Mouse (Mus musculus): ENCODE data around the gene Pecam1. TPM values are rescaled to one million over a fixed set of nuclear protein-coding genes. Genes with fewer than 3 reads are reported as not detected.

The Pecam1 gene
- polyA plus RNA-seq, 1 experiment from 2014 or later, result 22.3 TPM

DNA sequence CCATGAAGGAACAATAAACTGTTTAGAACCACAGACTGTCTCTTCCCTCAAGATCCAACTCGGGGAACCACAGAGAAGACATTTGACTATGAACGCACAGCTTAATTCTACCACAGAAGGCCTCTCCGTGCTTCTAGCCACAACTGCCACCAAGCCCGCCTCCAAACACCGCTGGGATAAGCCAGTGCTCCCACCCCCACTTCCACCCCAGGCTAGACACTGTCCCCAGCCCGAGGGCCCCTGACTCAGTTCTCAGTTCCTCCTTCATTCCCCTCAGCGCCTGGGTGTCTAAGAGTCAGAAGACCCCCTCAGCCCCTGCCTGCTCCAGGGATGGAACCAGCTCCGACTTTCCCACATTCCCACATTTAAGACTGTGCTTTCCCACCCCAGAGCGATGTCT lies 48.8 kb downstream of the Pecam1 start:
- Histone ChIP-seq H3K9me3 (replicated peaks) (no peaks in the 10 kb centered on the region), H3K9ac (no peak overlapping the region), H3K27me3 (no peaks in the 10 kb centered on the region), H3K4me3 (no peak overlapping the region), H3K27ac (no peak overlapping the region), H3K36me3 (no peaks in the 10 kb centered on the region), H3K4me2 (replicated peaks) (no peak overlapping the region), H3K4me1 (no peaks in the 10 kb centered on the region)
- WGBS, result 69% methylated on average over 9 of the region's 9 CpGs
- no peak for ATAC-seq (ENCODE audit: low FRiP score)

DNA sequence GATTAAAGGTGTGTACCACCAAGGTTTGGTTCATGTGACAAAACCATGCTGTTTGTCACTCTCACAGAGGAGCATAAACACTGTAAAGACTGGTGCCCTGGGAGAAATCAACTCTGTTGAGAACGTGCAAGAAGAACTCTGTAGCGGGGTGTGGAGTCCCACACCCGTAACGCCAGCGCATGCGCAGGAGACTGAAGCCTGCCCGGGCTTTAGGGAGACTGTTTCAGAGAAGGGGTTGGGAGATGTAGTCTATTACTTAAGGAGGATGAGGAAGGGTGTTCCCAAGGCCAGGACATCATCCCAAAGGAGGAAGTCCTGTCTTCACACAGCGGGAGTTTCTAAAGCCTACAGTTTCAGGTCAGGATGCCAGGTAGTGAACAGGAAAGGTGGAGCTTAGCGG lies 51.3 kb downstream of the Pecam1 start:
- Histone ChIP-seq H3K27me3 (no peaks in the 10 kb centered on the region), H3K9me3 (replicated peaks) (no peaks in the 10 kb centered on the region), H3K4me3 (no peak overlapping the region), H3K27ac (no peak overlapping the region), H3K9ac (no peak overlapping the region), H3K36me3 (no peaks in the 10 kb centered on the region), H3K4me2 (replicated peaks) (no peak overlapping the region), H3K4me1 (no peaks in the 10 kb centered on the region)
- 93% methylated on average over 9 of the region's 9 CpGs for WGBS
- ATAC-seq (ENCODE audit: low FRiP score), result no peak

DNA sequence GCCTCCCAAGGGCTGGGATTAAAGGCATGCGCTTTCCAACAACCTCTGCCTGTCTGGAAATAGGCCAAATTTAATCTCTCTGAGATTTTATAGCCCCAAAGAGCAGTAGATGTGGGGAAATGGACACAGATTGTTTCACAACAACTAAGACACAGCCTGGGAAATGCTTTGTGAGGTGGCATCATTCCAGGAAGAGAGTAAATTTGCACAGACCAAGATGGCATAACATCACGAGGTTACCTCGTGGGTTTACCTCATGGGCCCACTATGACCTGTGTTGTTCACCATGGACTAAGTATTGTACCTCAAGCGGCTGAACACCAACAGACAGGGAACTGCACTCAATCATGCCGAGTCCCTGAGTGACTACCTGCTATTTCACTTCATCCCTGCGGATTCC lies 52.1 kb downstream of the Pecam1 start:
- Histone ChIP-seq H3K27ac (no peak overlapping the region), H3K9me3 (replicated peaks) (no peaks in the 10 kb centered on the region), H3K4me3 (no peak overlapping the region), H3K4me2 (replicated peaks) (no peak overlapping the region), H3K36me3 (no peaks in the 10 kb centered on the region), H3K9ac (no peak overlapping the region), H3K4me1 (no peaks in the 10 kb centered on the region), H3K27me3 (no peaks in the 10 kb centered on the region)
- WGBS, result 92% methylated on average over 6 of the region's 6 CpGs
- no peak for ATAC-seq (ENCODE audit: low FRiP score)

DNA sequence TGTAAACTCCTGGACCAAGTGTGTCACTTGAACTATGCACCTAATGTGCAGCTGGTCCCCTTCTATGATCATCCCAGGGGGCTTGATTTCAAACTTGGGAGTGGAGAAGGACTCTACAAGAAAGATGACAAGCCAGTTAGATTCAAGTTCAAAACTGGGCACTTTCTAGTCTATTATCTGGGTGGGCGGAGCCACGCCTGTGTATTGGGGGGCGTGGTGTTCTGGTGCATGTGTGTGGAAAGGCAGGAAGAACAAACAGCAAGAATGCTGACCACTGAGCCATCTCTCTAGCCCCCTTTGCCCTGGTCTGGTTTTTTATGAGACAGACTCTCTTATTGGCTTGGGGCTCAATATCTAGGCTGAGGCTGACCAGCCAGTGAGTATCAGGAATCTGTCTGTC lies 54.5 kb downstream of the Pecam1 start:
- no peaks in the 10 kb centered on the region for H3K4me1 ChIP-seq
- H3K4me3 ChIP-seq, result no peak overlapping the region
- ATAC-seq (ENCODE audit: low FRiP score), result no peak
- H3K4me2 ChIP-seq (replicated peaks), result no peak overlapping the region
- no peak overlapping the region for H3K27ac ChIP-seq
- H3K36me3 ChIP-seq, result no peaks in the 10 kb centered on the region
- H3K9me3 ChIP-seq (replicated peaks), result no peaks in the 10 kb centered on the region
- WGBS, result 93% methylated on average over 3 of the region's 3 CpGs
- no peak overlapping the region for H3K9ac ChIP-seq
- H3K27me3 ChIP-seq, result no peaks in the 10 kb centered on the region

GRCm38 (mm10) chr11:106692890-106693289 lies 57.5 kb downstream of the Pecam1 start:
- H3K27ac ChIP-seq, result no peak overlapping the region
- no peaks in the 10 kb centered on the region for H3K4me1 ChIP-seq
- H3K27me3 ChIP-seq, result no peaks in the 10 kb centered on the region
- no peaks in the 10 kb centered on the region for H3K36me3 ChIP-seq
- ATAC-seq (ENCODE audit: low FRiP score), result no peak
- no peak overlapping the region for H3K4me3 ChIP-seq
- no peaks in the 10 kb centered on the region for H3K9me3 ChIP-seq (replicated peaks)
- no peak overlapping the region for H3K9ac ChIP-seq
- WGBS, result 75% methylated on average over 4 of the region's 4 CpGs
- no peak overlapping the region for H3K4me2 ChIP-seq (replicated peaks)

DNA sequence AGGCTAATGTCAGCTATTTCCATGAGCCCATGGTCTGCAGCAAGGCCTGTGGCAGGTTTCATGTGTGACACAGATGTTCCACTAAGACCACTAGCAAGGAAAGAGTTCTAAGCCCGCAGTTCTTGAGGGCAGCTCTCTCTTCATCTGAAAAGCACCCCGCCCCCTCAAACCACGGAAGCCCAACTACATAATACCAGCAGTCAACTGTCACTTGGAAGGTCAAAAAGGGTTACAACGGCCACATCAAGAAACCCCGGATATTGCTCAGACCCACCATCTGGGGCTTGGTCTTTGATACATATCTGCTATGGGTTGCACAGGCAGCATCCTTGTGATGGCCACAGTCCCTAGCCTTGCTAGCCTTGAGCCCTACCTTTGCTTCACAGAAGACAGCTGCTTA lies 62.1 kb downstream of the Pecam1 start:
- H3K36me3 ChIP-seq, result no peaks in the 10 kb centered on the region
- H3K9me3 ChIP-seq (replicated peaks), result no peaks in the 10 kb centered on the region
- no peak overlapping the region for H3K9ac ChIP-seq
- H3K4me2 ChIP-seq (replicated peaks), result no peak overlapping the region
- no peak for ATAC-seq (ENCODE audit: low FRiP score)
- 80% methylated on average over 5 of the region's 5 CpGs for WGBS
- no peak overlapping the region for H3K4me3 ChIP-seq
- no peak overlapping the region for H3K27ac ChIP-seq
- H3K27me3 ChIP-seq, result no peaks in the 10 kb centered on the region
- no peaks in the 10 kb centered on the region for H3K4me1 ChIP-seq

- H3K4me3 ChIP-seq, result no peak overlapping the region
- 92% methylated on average over 9 of the region's 9 CpGs for WGBS
- H3K9me3 ChIP-seq (replicated peaks), result no peaks in the 10 kb centered on the region
- H3K4me1 ChIP-seq, result no peaks in the 10 kb centered on the region
- H3K4me2 ChIP-seq (replicated peaks), result no peak overlapping the region
- H3K36me3 ChIP-seq, result no peaks in the 10 kb centered on the region
- no peak overlapping the region for H3K9ac ChIP-seq
- H3K27me3 ChIP-seq, result no peaks in the 10 kb centered on the region
- H3K27ac ChIP-seq, result no peak overlapping the region
- ATAC-seq (ENCODE audit: low FRiP score), result no peak
Observed at GRCm38 (mm10) chr11:106687293-106687692, 63.1 kb downstream of the Pecam1 start.

DNA sequence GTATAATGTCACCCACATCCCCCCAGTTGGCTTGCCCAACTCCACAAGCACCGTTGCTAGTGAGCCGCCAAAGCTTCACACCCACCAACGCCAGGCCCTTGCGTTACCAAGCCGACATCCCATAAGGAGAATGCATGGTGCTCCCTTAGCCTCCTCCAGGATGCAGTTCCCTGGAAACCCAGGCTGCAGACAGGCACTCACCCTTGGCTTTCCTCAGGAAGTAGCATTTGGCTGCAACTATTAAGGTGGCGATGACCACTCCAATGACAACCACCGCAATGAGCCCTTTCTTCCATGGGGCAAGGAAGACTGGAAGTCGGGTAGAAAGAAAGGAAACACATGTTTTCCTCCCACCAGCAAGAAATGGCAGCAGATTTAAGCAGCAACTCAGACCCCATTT lies 66.4 kb downstream of the Pecam1 start:
- H3K36me3 ChIP-seq, result no peaks in the 10 kb centered on the region
- no peaks in the 10 kb centered on the region for H3K9me3 ChIP-seq (replicated peaks)
- no peak overlapping the region for H3K4me3 ChIP-seq
- WGBS, result 92% methylated on average over 8 of the region's 8 CpGs
- no peak overlapping the region for H3K27ac ChIP-seq
- H3K27me3 ChIP-seq, result no peaks in the 10 kb centered on the region
- H3K4me1 ChIP-seq, result no peaks in the 10 kb centered on the region
- no peak for ATAC-seq (ENCODE audit: low FRiP score)
- H3K4me2 ChIP-seq (replicated peaks), result no peak overlapping the region
- no peak overlapping the region for H3K9ac ChIP-seq

GRCm38 (mm10) chr11:106683345-106683744 lies 67.1 kb downstream of the Pecam1 start:
- Histone ChIP-seq H3K27me3 (no peaks in the 10 kb centered on the region), H3K9ac (no peak overlapping the region), H3K27ac (no peak overlapping the region), H3K36me3 (no peaks in the 10 kb centered on the region), H3K4me1 (no peaks in the 10 kb centered on the region), H3K4me2 (replicated peaks) (no peak overlapping the region), H3K9me3 (replicated peaks) (no peaks in the 10 kb centered on the region), H3K4me3 (no peak overlapping the region)
- WGBS, result 91% methylated on average over 3 of the region's 3 CpGs
- ATAC-seq (ENCODE audit: low FRiP score), result no peak

DNA sequence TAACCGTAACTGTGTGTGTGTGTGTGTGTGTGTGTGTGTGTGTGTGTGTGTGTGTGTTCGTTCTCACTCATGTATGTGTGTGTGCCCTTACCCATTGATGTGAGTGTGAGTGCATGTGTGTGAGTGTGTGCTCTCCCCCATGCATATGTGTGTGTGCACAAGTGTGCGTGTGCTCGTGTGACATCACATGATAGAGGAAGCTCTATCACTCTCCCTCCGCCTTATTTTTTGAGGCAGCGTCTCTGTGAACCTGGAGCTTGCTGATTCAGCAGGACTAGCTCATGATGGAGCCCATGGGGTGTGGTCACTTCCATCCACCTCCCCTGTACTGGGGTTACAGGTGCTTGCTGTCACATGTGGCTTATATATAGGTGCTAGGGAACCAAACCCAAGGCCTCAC lies 69.3 kb downstream of the Pecam1 start:
- WGBS, result 88% methylated on average over 6 of the region's 6 CpGs
- Histone ChIP-seq H3K4me2 (replicated peaks) (no peak overlapping the region), H3K4me3 (no peak overlapping the region), H3K27me3 (no peaks in the 10 kb centered on the region), H3K36me3 (no peaks in the 10 kb centered on the region), H3K9ac (no peak overlapping the region), H3K27ac (no peak overlapping the region), H3K4me1 (no peaks in the 10 kb centered on the region), H3K9me3 (replicated peaks) (no peaks in the 10 kb centered on the region)
- no peak for ATAC-seq (ENCODE audit: low FRiP score)

- no peaks in the 10 kb centered on the region for H3K36me3 ChIP-seq
- no peak for ATAC-seq (ENCODE audit: low FRiP score)
- H3K4me2 ChIP-seq (replicated peaks), result no peak overlapping the region
- H3K4me3 ChIP-seq, result no peak overlapping the region
- H3K9me3 ChIP-seq (replicated peaks), result no peaks in the 10 kb centered on the region
- H3K4me1 ChIP-seq, result peaks cover 9% of the 10 kb centered on the region
- no peak overlapping the region for H3K9ac ChIP-seq
- WGBS, result 60% methylated on average over 6 of the region's 6 CpGs
- H3K27ac ChIP-seq, result no peak overlapping the region
- H3K27me3 ChIP-seq, result no peaks in the 10 kb centered on the region
Observed at GRCm38 (mm10) chr11:106679874-106680273, 70.6 kb downstream of the Pecam1 start.

DNA sequence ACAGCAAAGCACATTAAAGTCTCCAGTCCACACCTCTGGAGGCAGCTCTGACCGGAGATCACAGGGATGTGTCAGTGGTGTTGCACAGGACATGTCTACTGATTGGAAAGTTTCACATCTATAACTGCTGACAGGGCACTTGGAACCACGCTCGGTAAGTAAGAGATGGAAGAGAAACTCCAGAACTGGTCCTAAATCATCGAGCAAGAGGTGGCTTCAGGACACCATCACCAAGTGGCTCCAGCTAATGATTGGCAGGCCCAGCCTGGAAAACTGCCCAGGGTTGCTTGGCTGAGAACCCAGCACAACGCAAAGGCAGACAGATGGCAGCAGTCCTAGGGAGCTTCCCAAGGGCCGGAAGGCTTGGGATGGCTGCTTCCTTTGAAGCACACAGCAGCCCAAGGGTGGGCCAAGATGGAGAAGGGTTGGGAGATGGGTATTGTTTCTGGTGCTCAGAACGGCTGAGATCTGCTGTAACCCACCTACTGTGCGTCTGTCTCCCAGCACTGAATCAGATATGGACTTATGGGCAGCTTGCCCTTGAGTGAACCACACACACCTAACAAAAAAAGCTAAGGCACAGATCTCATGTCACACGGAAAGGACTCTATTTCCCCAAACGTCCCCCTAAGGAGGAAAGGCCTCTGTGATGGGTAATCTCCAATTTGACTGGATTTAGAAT lies 72.4 kb downstream of the Pecam1 start:
- Histone ChIP-seq H3K27me3 (no peaks in the 10 kb centered on the region), H3K4me2 (replicated peaks) (no peak overlapping the region), H3K27ac (no peak overlapping the region), H3K4me1 (peaks cover 21% of the 10 kb centered on the region), H3K9ac (no peak overlapping the region), H3K36me3 (no peaks in the 10 kb centered on the region), H3K4me3 (no peak overlapping the region), H3K9me3 (replicated peaks) (no peaks in the 10 kb centered on the region)
- ATAC-seq (ENCODE audit: low FRiP score), result no peak
- 85% methylated on average over 10 of the region's 10 CpGs for WGBS

- Histone ChIP-seq H3K27me3 (no peaks in the 10 kb centered on the region), H3K4me2 (replicated peaks) (no peak overlapping the region), H3K4me1 (peaks cover 21% of the 10 kb centered on the region), H3K36me3 (no peaks in the 10 kb centered on the region), H3K9ac (no peak overlapping the region), H3K9me3 (replicated peaks) (no peaks in the 10 kb centered on the region), H3K4me3 (no peak overlapping the region), H3K27ac (no peak overlapping the region)
- 78% methylated on average over 4 of the region's 4 CpGs for WGBS
- no peak for ATAC-seq (ENCODE audit: low FRiP score)
Observed at GRCm38 (mm10) chr11:106677331-106677730, 73.1 kb downstream of the Pecam1 start.
